Mouse (Mus musculus) small intestine, adult 10 weeks (tissue): Measurements from ENCODE around the gene Rbm8a2. TPM values are rescaled to one million over a fixed set of nuclear protein-coding genes. Genes with fewer than 3 reads are reported as not detected.

ENCODE experiments used
- polyA plus RNA-seq: library from polyadenylated mRNA; stranded (reverse); fragments of 350-450 nt; fragmentation: Illumina TruSeq; extraction: RNeasy Lipid Tissue Mini Kit (QIAGEN cat#74804); gene quantifications from one replicate; pipeline ENCODE4 v1.2.3, GENCODE M21; 2014; ENCODE audit warnings: low replicate concordance

Rbm8a2 gene
- polyA plus RNA-seq: not detected

GRCm38 (mm10) chr1:175979014-175979413 is at the start of gene Rbm8a2:
Gene Rbm8a2 (minus strand): TSS chr1:175979114.

Other genes starting within 250 kb of the Rbm8a2 start
- 3.8 TPM for gene Exo1, start 98.5 kb downstream of the Rbm8a2 start, polyA plus RNA-seq
- gene Gm38100, start 58.8 kb downstream of the Rbm8a2 start, polyA plus RNA-seq: not detected